Mouse (Mus musculus): Measurements from ENCODE around the gene Birc5.

DNA sequence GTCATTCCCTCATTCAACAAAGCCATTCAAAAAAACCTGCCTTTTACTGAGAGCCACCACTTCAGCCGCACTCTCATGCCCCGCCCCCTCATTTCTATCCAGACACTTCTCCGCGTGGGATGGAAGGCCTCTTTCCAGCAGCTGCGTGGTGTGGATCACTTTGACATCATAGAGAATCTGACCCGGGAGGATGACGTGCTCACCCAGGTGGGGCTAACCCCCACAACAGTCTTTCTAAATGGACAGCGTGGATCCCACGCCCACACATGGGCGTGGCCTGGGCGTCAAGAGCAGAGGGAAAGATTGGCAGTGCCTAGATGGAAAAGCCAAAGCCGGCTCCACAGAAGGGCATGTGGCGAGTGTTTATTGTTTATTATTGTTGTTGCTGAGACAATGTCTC, 12.7 kb upstream of the Birc5 start:
- TF ChIP-seq CTCF (IDR thresholded peaks at IDR 0.05; ENCODE audit: extremely low read depth, insufficient read depth, insufficient read length, insufficient replicate concordance): no peak
- no peak for TF ChIP-seq POLR2A (IDR thresholded peaks at IDR 0.05; ENCODE audit: low read depth, low read length)

All from spleen, adult 2 months (tissue).